Mouse (Mus musculus): ENCODE measurements around the gene Trem3. TPM values are rescaled to one million over a fixed set of nuclear protein-coding genes. Genes with fewer than 3 reads are reported as not detected.
A peak's percentile ranks its signal among the peaks of the same experiment; 100 is the strongest.

Trem3 gene
- total RNA-seq, 2 experiments from 2014 or later, result not detected

GRCm38 (mm10) chr17:48256575-48256974 lies 9.0 kb downstream of the Trem3 start:
- no peak for DNase-seq
- Histone ChIP-seq H3K4me3 (no peak overlapping the region), H3K27ac (no peak overlapping the region)
- no peak for TF ChIP-seq CTCF (IDR thresholded peaks at IDR 0.05)
- intact Hi-C loops (cut with DNase I), result no loop called here

- no peak overlapping the region for H3K27ac ChIP-seq
- DNase-seq, result no peak
- TF ChIP-seq CTCF (IDR thresholded peaks at IDR 0.05), result no peak
- intact Hi-C loops (cut with DNase I), result no loop called here
- no peak overlapping the region for H3K4me3 ChIP-seq
Measured at GRCm38 (mm10) chr17:48261868-48262267, 14.3 kb downstream of the Trem3 start.

GRCm38 (mm10) chr17:48263741-48264362 lies 16.3 kb downstream of the Trem3 start, which contains the start of gene Treml4:
Gene Treml4 (plus strand): TSS chr17:48264295.
- no peak for DNase-seq
- intact Hi-C loops (cut with DNase I), result no loop called here
- no peak within 1 kb of the TSS for H3K27ac ChIP-seq
- H3K4me3 ChIP-seq, result no peak within 1 kb of the TSS
- TF ChIP-seq CTCF (IDR thresholded peaks at IDR 0.05), result no peak

- Histone ChIP-seq H3K27ac (no peak overlapping the region), H3K4me3 (no peak overlapping the region)
- no peak for DNase-seq
- no peak for TF ChIP-seq CTCF (IDR thresholded peaks at IDR 0.05)
- intact Hi-C loops (cut with DNase I), result no loop called here
Measured at GRCm38 (mm10) chr17:48264662-48265061, 17.1 kb downstream of the Trem3 start.

DNA sequence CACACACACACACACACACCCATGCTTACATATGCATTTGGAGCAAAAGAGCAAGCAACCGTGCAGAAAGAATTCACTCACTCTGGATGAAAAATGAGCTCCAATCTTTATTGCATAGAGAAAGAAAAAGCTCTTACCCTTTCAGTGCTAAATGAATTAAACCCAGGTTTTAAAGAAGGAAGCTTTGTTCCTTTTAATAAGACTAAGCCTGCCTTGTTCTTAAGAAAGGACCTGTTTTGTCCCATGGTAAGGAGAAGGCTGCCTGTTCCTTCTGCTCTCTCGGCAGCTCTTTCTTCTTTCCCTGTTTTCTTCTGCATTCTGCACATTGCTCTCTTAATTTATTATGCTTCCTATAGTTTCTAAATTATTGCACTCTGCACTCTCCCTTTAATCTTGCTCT lies 18.6 kb downstream of the Trem3 start:
- no peak overlapping the region for H3K4me3 ChIP-seq
- TF ChIP-seq CTCF (IDR thresholded peaks at IDR 0.05), result no peak
- no peak for DNase-seq
- H3K27ac ChIP-seq, result no peak overlapping the region
- intact Hi-C loops (cut with DNase I), result no loop called here

DNA sequence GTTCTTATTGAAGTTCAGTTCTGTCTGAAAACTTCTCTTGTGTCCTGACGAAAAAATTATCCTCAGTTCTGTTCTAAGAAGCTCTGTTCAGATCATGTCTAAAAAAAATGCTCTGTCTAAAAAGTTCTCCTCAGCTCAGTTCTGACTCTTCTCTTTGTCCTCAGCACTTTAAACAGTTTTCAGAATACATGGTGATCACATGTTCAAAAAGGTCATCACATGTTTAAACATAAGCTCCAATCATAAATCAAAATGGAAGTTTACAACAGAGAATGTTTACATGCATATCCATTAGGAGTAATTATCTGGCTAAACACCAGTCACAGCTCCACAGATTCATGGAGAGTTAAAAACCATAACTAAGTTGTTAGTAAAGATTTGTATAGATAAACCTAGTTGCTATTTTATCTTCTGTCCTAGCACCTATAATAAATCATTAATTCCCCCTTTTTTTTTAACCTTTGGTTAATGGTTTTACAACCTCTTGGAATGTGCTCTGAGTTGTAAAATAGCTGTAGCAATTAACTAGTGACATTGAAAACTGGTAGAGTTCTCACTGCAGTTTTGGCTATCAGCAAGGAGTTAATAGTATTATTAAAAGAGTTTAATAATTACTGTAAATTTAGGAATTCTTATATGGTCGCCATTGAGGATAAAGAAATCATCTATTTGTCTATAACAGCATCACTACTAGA lies 19.2 kb downstream of the Trem3 start:
- intact Hi-C loops (cut with DNase I), result no loop called here
- DNase-seq, result no peak
- no peak overlapping the region for H3K27ac ChIP-seq

GRCm38 (mm10) chr17:48267591-48267990 lies 20.0 kb downstream of the Trem3 start:
- intact Hi-C loops (cut with DNase I), result no loop called here
- H3K27ac ChIP-seq, result no peak overlapping the region
- TF ChIP-seq CTCF (IDR thresholded peaks at IDR 0.05), result no peak
- no peak for DNase-seq
- no peak overlapping the region for H3K4me3 ChIP-seq

More for the DNA sequence above, 19.2 kb downstream of the Trem3 start:
- TF ChIP-seq CTCF (IDR thresholded peaks at IDR 0.05), result no peak
- no peak overlapping the region for H3K4me3 ChIP-seq

DNA sequence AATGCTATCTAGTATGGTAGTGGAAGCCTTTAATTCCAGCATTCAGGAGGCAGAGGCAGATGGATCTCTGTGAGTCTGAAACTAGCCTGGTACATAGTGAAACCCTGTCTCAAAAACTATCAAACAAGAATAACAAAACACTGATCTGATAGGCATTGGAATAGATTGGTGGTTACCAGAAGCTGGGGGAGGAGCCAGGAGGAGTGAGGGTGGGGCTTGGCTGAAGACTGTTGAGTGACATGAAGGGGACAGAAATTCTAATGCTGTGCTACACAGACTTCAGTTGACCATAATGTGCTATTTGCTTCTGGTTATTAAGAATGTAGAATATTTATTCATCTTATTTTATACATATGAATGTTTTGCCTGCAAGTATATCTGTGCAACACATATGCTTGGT lies 20.7 kb downstream of the Trem3 start:
- no peak for TF ChIP-seq CTCF (IDR thresholded peaks at IDR 0.05)
- H3K4me3 ChIP-seq, result no peak overlapping the region
- no peak overlapping the region for H3K27ac ChIP-seq
- intact Hi-C loops (cut with DNase I), result no loop called here
- no peak for DNase-seq

DNA sequence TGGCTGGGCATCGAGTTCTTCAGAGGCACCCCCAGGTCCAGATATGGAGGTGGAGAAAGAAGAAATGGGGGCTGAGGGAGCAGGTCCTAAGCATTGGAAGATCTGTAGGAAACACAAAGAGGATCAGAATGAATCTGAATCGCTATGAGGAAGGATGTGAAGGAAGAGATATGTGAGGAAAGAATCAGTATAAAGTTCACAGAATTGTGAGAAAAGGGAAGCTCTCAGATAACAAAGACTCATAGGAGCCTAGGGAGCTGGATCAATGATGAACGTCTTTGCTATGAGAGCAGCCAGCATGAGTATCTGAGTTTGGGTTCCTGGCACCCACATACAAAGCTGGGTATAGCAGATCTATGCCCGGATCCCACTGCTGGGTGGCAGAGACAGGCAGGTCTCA lies 22.3 kb downstream of the Trem3 start:
- no peak for TF ChIP-seq CTCF (IDR thresholded peaks at IDR 0.05)
- no peak for DNase-seq
- no peak overlapping the region for H3K27ac ChIP-seq
- H3K4me3 ChIP-seq, result no peak overlapping the region
- intact Hi-C loops (cut with DNase I), result no loop called here

DNA sequence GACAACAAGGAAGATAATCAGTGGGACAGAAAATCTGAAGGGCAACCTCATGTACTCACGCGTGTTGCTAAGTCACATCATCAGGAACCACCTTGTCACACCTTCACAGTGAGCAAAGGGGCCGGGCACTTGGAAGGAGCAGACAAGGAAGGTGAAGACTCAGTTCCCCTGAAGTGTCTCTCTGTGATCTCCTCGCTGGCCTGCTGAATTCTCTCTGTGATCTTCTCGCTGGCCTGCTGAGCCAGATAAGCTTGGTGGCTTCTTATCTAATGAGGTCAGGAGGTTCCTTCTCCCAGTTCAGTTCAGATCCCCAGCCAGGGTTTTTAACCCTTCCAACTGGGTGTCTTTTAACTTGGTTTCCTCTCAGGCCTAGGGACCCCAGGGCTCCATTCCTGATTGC lies 24.6 kb downstream of the Trem3 start:
- H3K27ac ChIP-seq, result no peak overlapping the region
- H3K4me3 ChIP-seq, result no peak overlapping the region
- no peak for DNase-seq
- intact Hi-C loops (cut with DNase I), result no loop called here
- no peak for TF ChIP-seq CTCF (IDR thresholded peaks at IDR 0.05)

- H3K27ac ChIP-seq, result no peak overlapping the region
- intact Hi-C loops (cut with DNase I), result no loop called here
- no peak for TF ChIP-seq CTCF (IDR thresholded peaks at IDR 0.05)
- no peak overlapping the region for H3K4me3 ChIP-seq
- DNase-seq, result no peak
Measured at GRCm38 (mm10) chr17:48272598-48272997, 25.0 kb downstream of the Trem3 start.

GRCm38 (mm10) chr17:48274098-48274497 lies 26.5 kb downstream of the Trem3 start:
- Histone ChIP-seq H3K4me3 (no peak overlapping the region), H3K27ac (no peak overlapping the region)
- intact Hi-C loops (cut with DNase I), result loop anchor here (1.0 to 2.0 kb wide), 2 partner anchors 63 to 329 kb away; no protein-coding TSS in a partner anchor
- DNase-seq, result no peak
- no peak for TF ChIP-seq CTCF (IDR thresholded peaks at IDR 0.05)

GRCm38 (mm10) chr17:48274885-48275284 lies 27.3 kb downstream of the Trem3 start:
- peak; percentile 85 for TF ChIP-seq CTCF (IDR thresholded peaks at IDR 0.05)
- H3K4me3 ChIP-seq, result no peak overlapping the region
- DNase-seq, result peak; percentile 74
- intact Hi-C loops (cut with DNase I), result loop anchor here (1.0 to 2.0 kb wide), 2 partner anchors 62 to 328 kb away; no protein-coding TSS in a partner anchor
- H3K27ac ChIP-seq, result no peak overlapping the region

All from gastrocnemius, adult 2 months (tissue).